Mouse (Mus musculus) neural tube, embryonic 13.5 days (tissue): ENCODE measurements around the gene Olfr18. TPM values are rescaled to one million over a fixed set of nuclear protein-coding genes. Genes with fewer than 3 reads are reported as not detected.
"Not testable (repeated sequence)": the region's sequence is repeated elsewhere in the genome, so short reads cannot be mapped to it uniquely, and the experiment has no call there.

Experiments used
- ATAC-seq: fragments of 200-750 bp; cut with Nextera tagmentation; 2 replicates; pipeline ENCODE4 v1.8.0; 2017; ENCODE audit warnings: low read depth, mild to moderate bottlenecking, moderate TSS enrichment, moderate library complexity
- H3K27ac ChIP-seq: fragments of 300-500 bp; sonication (generic); replicated peaks from 2 replicates; pipeline ENCODE4 v1.5.1; 2015; ENCODE audit warnings: moderate library complexity, mild to moderate bottlenecking, inconsistent platforms
- H3K27me3 ChIP-seq: fragments of 300-500 bp; sonication (generic); 2 replicates; pipeline ENCODE4 v1.6.1; 2015; ENCODE audit warnings: mild to moderate bottlenecking, inconsistent platforms
- H3K36me3 ChIP-seq: fragments of 300-500 bp; sonication (generic); 2 replicates; pipeline ENCODE4 v1.6.1; 2015; ENCODE audit warnings: mild to moderate bottlenecking, inconsistent platforms
- H3K4me1 ChIP-seq: fragments of 300-500 bp; sonication (generic); replicated peaks from 2 replicates; pipeline ENCODE4 v1.6.1; 2015; ENCODE audit warnings: inconsistent platforms
- H3K4me2 ChIP-seq: fragments of 300-500 bp; sonication (generic); 2 replicates; pipeline ENCODE4 v1.6.1; 2015; ENCODE audit warnings: inconsistent platforms, mild to moderate bottlenecking, moderate library complexity
- H3K4me3 ChIP-seq: fragments of 300-500 bp; sonication (generic); 2 replicates; pipeline ENCODE4 v1.5.1; 2015; ENCODE audit warnings: mild to moderate bottlenecking, inconsistent platforms
- H3K9ac ChIP-seq: fragments of 300-500 bp; sonication (generic); 2 replicates; pipeline ENCODE4 v1.6.1; 2015; ENCODE audit warnings: moderate library complexity, mild to moderate bottlenecking, inconsistent platforms
- H3K9me3 ChIP-seq: fragments of 300-500 bp; sonication (generic); 2 replicates; pipeline ENCODE4 v1.6.1; 2016; ENCODE audit warnings: inconsistent platforms
- WGBS: fragments of 180-500 bp; shearing (Covaris S2); methylation state at CpG from one replicate; pipeline ENCODE4 v1.1.7; 2015; 5-methylcytosine and 5-hydroxymethylcytosine counted together
- polyA plus RNA-seq: library from polyadenylated mRNA; unstranded; fragments of >200 nt; fragmentation: Nextera tagmentation; extraction: Ambion mirVana; gene quantifications from 2 replicates; pipeline ENCODE4 v1.2.1, GENCODE M21; 2015

Olfr18 gene
- 0.13 TPM in 1 of 2 replicates, not detected in the other for polyA plus RNA-seq

DNA sequence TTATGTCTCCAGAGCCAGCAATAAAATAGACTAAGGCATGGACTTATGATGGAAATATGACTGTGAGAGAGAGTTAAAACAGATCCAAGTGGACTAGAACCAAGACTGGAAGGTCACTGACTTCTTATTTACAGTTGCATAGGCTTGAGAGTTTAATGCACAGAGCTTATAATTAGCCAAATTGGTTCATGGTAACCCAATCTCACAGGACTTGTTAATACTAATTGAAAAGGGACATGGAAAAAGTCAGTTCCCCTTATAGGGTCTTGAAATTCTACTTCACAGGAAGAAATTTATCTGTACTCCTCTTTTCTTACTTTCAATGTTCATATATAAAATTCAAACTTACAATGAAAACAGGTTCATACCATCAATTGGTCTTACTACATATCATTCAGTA, at the start of gene Olfr18:
Gene Olfr18, minus strand, starts transcription at position 101 of the 400 bp plus-strand sequence.
- H3K4me1 ChIP-seq, result no peaks in the 10 kb centered on the region
- no peak within 1 kb of the TSS for H3K27ac ChIP-seq
- no peak within 1 kb of the TSS for H3K4me2 ChIP-seq
- H3K9ac ChIP-seq, result no peak within 1 kb of the TSS
- ATAC-seq, result no peak
- H3K4me3 ChIP-seq, result no peak within 1 kb of the TSS
- H3K36me3 ChIP-seq, result no peaks in the 10 kb centered on the region
- H3K27me3 ChIP-seq, result no peaks in the 10 kb centered on the region
- no peaks in the 10 kb centered on the region for H3K9me3 ChIP-seq

DNA sequence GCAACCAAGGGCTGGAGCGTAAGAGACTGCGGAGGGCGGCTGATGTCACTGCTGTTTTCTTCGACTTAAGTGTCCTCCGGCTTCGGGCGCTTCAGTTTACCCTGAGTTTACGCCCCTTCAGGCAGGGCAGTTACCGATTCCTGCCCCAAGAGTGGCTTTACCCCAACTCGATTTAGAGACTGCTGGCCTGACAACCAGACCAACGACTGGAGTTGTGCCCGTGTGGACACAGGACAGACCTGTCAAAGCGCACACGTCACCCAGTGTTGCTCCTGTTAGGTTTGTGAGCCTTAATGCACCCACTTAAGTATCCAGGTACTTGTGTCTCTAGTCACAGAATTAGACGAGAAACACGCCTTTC, 49.4 kb upstream of the Olfr18 start:
- Histone ChIP-seq H3K9me3 (peaks cover 8% of the 10 kb centered on the region; the same call in 1 of the 2 replicates), H3K27me3 (no peaks in the 10 kb centered on the region), H3K9ac (peak overlapping the region; percentile 77), H3K36me3 (no peaks in the 10 kb centered on the region), H3K27ac (peak overlapping the region; percentile 81), H3K4me3 (peak overlapping the region; percentile 60), H3K4me2 (peak overlapping the region; percentile 83), H3K4me1 (peaks cover 17% of the 10 kb centered on the region)
- ATAC-seq, result peak; percentile 88
- 17% methylated on average over 16 of the region's 16 CpGs for WGBS

DNA sequence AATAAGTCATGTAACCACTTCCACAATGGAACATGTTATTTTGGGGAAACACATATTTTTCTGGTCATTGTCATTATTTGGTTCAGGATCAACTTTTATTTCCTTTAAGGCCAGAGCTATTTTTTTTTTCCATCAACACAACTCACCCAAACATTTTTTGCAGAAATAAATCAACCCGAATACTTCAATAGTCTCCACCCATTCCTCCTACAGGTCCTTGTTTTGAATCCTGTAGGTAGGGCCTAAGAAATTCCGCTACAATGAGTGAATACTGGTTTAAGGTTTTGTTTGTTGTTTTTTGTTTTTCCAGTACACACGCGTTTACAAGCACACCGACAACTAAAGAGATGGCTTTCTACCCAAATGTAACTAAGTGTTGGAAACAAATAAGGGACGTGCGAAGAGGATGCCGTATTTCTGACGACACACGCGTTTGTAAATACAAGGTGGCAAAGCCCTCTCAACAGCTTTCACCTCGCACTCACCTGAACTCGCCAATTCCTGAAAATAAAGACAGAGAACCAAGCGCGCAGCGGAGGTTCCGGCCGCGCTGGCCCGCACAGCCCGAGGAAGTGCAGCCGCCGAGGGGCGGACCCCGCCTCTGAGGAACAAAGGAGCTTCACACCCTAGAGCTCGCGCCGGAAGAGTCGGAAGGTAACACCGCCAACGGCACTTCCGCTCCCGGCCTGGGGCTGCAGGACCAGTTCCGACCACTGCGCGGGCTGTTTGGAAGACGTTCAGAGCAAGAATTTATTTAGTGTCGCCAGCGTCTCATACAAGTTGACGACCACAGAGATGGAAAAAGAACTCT, 48.8 kb upstream of the Olfr18 start, which contains the start of gene Zfp560:
Gene Zfp560, minus strand, starts transcription at position 646 of the 811 bp plus-strand sequence.
- Histone ChIP-seq H3K4me2 (peak within 1 kb of the TSS; percentile 83), H3K9ac (peak within 1 kb of the TSS; percentile 77), H3K4me3 (peak within 1 kb of the TSS; percentile 60), H3K27me3 (no peaks in the 10 kb centered on the region), H3K27ac (peak within 1 kb of the TSS; percentile 81), H3K4me1 (peaks cover 17% of the 10 kb centered on the region), H3K36me3 (no peaks in the 10 kb centered on the region), H3K9me3 (peaks cover 13% of the 10 kb centered on the region; the same call in 1 of the 2 replicates)
- 3% methylated on average over 40 of the region's 40 CpGs for WGBS
- ATAC-seq, result peak; percentile 99

DNA sequence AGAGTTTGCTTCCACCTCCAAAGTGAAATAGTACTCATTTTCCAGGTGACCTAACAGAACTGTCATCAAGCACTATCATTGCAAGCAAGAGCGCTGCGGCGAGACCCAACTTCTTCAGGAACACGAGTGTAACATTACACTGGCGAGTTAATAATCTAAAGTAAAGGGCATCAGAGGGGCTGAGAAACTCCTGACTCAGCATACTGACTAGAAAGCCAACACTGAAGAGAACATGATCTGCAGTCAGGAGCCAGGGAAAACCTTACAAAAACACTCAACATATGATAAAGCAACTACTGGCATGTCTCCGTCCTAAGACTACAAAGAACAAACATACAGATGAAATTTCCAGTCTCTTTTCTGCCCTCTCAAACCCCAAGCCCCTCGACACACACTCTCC, 47.8 kb upstream of the Olfr18 start:
- ATAC-seq, result no peak
- Histone ChIP-seq H3K27ac (no peak overlapping the region), H3K4me1 (peaks cover 17% of the 10 kb centered on the region), H3K36me3 (no peaks in the 10 kb centered on the region), H3K4me3 (peak overlapping the region; percentile 60), H3K27me3 (no peaks in the 10 kb centered on the region), H3K9ac (peak overlapping the region; percentile 77), H3K4me2 (peak overlapping the region; percentile 83), H3K9me3 (peaks cover 13% of the 10 kb centered on the region; the same call in 1 of the 2 replicates)
- 94% methylated on average over 7 of the region's 7 CpGs for WGBS

DNA sequence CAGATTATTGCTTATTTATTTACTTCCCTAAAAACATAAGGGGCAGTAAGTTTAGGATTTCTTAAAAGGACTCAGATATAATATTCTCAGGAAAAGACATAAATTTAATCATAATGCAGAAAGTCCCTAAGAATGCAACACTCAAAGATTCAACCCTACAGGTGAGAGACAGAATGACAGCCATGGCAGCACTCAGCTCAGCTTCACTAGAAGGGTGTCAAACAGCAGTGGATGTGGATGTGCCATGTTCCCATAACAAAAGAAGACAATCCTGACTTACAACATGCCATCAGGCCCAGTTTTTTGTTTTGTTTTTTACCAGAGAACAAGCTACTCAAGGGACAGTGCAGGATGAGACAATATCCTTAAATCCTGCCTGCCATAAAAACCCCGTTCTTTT, 38.8 kb upstream of the Olfr18 start:
- no peaks in the 10 kb centered on the region for H3K4me1 ChIP-seq
- no peaks in the 10 kb centered on the region for H3K27me3 ChIP-seq
- WGBS, result 98% methylated on average over 1 of the region's 1 CpGs
- no peak overlapping the region for H3K4me3 ChIP-seq
- ATAC-seq, result no peak
- peaks cover 7% of the 10 kb centered on the region; the same call in 1 of the 2 replicates for H3K36me3 ChIP-seq
- no peak overlapping the region for H3K27ac ChIP-seq
- H3K9ac ChIP-seq, result no peak overlapping the region
- H3K4me2 ChIP-seq, result no peak overlapping the region
- H3K9me3 ChIP-seq, result no peaks in the 10 kb centered on the region; the same call in 1 of the 2 replicates

DNA sequence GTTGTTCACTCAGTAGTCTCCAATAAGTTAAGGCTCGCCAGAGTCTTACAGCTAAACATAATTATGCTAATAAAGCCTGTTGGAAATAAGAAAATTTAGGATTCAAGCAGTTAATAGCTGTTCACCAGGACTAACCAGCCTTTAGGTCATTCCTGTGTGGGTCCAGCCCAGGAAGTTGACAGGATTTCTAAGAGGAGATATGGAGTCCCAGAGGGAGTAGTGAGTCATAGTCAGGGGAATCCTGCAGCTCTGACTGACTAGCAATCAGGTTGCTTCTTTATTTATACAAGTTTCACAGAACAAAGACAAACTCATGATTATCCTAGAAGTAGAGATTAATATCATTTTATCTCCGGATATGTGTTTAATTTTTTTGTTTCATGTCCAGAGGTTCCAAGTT, 31.4 kb upstream of the Olfr18 start:
- Histone ChIP-seq H3K27me3 (no peaks in the 10 kb centered on the region), H3K4me1 (no peaks in the 10 kb centered on the region), H3K9me3 (peaks cover 33% of the 10 kb centered on the region), H3K36me3 (peaks cover 22% of the 10 kb centered on the region), H3K4me3 (no peak overlapping the region), H3K4me2 (no peak overlapping the region), H3K27ac (no peak overlapping the region), H3K9ac (no peak overlapping the region)
- WGBS, result 99% methylated on average over 2 of the region's 2 CpGs
- ATAC-seq, result no peak

DNA sequence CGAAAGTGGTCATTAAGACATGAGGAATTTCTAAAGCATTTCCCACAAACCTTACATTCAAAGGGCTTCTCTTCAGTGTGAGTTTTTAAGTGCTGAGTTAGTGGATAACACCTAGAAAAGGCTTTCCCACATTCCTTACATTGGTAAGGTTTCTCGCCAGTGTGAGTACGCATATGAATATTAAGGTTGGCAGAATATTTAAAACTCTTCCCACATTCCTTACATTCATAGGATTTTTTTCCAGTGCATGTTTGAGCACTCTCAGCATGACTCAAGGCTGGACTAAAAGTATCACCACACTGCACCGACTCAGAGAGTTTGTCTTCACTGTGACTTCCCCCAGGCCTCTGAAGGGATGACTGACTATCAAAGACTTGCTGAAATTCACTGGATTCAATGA, 12.6 kb upstream of the Olfr18 start:
- 92% methylated on average over 4 of the region's 4 CpGs for WGBS
- Histone ChIP-seq H3K36me3 (peaks cover 59% of the 10 kb centered on the region), H3K9me3 (peaks cover 7% of the 10 kb centered on the region; the same call in 1 of the 2 replicates), H3K4me3 (no peak overlapping the region), H3K4me2 (no peak overlapping the region), H3K9ac (no peak overlapping the region), H3K27ac (no peak overlapping the region), H3K4me1 (no peaks in the 10 kb centered on the region), H3K27me3 (no peaks in the 10 kb centered on the region)
- ATAC-seq, result no peak

DNA sequence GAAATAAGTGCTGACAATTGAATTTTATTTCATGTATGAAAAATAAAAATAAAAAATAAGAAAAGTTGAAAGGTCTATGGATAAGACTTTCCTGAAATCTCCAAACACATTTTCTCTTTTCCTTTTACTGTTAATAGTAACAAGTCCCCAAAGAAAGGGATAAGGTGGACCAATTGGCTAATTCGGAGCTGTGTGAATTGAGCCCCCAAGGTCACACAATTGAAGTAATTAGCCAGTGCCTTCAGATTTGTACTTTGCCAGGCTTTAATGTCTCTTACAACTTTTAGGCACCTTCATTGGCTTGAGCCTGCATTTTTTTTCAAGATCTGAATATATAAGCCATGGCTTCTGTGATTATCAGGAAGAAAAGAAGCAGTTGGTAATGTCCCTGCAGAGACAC, 37.7 kb downstream of the Olfr18 start, which contains the start of gene Olfr873:
Gene Olfr873, plus strand, starts transcription at position 301 of the 400 bp plus-strand sequence.
- no peak within 1 kb of the TSS for H3K4me3 ChIP-seq
- no peaks in the 10 kb centered on the region for H3K27me3 ChIP-seq
- ATAC-seq, result no peak
- WGBS, result 95% methylated on average over 1 of the region's 1 CpGs
- H3K4me2 ChIP-seq, result no peak within 1 kb of the TSS
- no peak within 1 kb of the TSS for H3K9ac ChIP-seq
- H3K36me3 ChIP-seq, result no peaks in the 10 kb centered on the region
- H3K9me3 ChIP-seq, result peaks cover 6% of the 10 kb centered on the region; the same call in 1 of the 2 replicates
- H3K4me1 ChIP-seq, result no peaks in the 10 kb centered on the region
- H3K27ac ChIP-seq, result no peak within 1 kb of the TSS

DNA sequence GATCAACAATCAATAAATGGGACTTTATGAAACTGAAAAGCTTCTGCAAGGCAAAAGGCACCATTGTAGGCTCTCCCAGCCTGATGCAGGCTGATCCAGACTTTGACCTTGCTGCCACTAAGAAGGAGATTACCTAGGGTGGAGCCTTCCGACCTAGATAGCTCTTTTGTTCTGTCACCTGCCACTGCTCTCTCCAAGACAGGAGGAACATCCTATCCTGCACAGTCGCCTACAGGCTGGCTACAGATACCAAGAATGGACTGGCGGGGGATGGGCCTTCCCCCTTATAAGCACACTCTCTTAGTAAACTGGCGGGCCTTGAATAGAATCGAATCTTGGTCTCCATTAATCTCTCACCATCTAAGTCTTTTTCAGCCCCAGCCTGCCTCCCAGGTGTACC, 40.3 kb downstream of the Olfr18 start:
- not testable (repeated sequence) for H3K4me3 ChIP-seq, H3K27me3 ChIP-seq, H3K9me3 ChIP-seq, H3K36me3 ChIP-seq, H3K4me2 ChIP-seq, ATAC-seq, H3K9ac ChIP-seq, H3K27ac ChIP-seq, H3K4me1 ChIP-seq
- WGBS, result 84% methylated on average over 5 of the region's 5 CpGs

DNA sequence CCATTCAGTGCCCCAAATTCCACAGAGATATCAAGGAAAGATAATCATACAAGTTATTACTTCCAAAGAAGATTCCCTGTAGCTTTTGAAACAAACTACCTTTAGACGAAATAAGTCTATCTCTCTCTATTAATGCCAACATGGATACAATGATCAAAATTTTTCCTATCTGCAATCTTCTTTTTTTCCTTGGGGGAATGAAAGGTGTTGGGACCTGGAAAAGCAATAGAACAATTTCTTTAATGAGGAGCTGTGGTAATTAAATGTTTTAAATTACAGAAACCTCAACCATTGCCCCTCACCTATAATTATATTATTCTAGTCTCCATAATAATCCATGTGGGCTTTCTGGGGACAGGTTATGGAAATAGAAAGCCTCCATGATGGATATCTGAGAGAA, 53.8 kb downstream of the Olfr18 start, which contains the start of gene Olfr39:
Gene Olfr39, plus strand, starts transcription at position 301 of the 400 bp plus-strand sequence.
- no peak within 1 kb of the TSS for H3K4me3 ChIP-seq
- ATAC-seq, result no peak
- 82% methylated on average over 1 of the region's 1 CpGs for WGBS
- no peaks in the 10 kb centered on the region for H3K27me3 ChIP-seq
- no peak within 1 kb of the TSS for H3K4me2 ChIP-seq
- H3K27ac ChIP-seq, result no peak within 1 kb of the TSS
- H3K36me3 ChIP-seq, result no peaks in the 10 kb centered on the region
- H3K9me3 ChIP-seq, result no peaks in the 10 kb centered on the region
- H3K9ac ChIP-seq, result no peak within 1 kb of the TSS
- no peaks in the 10 kb centered on the region for H3K4me1 ChIP-seq
